In the genomic region with DNA sequence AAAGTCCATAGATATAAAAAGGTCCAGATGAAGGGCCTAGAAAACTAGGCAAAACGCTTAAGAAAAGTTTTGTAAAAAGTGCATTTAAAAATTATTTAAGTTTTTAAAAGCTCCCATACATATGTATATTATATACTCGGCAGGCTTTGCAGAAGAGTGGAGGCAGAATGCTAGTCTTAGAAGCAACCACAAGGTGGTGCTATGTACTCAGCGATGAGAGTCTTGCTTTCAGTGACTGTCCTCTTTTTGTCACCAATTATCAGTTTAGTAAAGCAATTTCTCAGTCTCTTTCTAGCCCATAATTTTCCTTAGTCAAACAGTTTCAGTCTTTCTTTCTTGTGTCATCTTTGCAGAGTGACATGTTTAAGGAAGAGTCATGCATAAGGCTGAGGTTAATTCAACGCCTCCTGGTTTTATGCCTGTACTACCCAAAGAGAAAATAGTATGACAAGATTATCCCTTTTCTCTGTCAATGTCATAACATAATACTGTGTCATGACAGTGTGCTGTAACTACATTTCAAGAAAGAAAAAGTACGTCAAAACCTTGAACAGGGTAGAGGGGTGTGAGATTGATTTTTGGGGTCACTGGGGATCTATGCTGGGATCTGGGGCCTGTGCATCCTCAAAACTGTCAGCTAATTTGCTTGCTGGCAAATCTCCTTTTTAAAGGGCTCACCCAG, we compare ENCODE assay signal across 10 mouse cellular contexts. TPM values are rescaled to one million over a fixed set of nuclear protein-coding genes. Genes with fewer than 3 reads are reported as not detected.
A peak's percentile ranks its signal among the peaks of the same experiment; 100 is the strongest.
DNase-seq lines count a peak whose midpoint lies in the region; ATAC-seq and TF ChIP-seq lines count a peak whose summit lies in the region.
"Had no signal": no experiment of that assay in that cellular context is flagged by ENCODE, and none has a peak within 500 bp of the region (broad histone marks: within the 10 kb centered on the region; RNA-seq: fewer than 3 reads in every experiment).

No protein-coding gene starts in this region.

- no peaks in the 10 kb centered on the region for H3K36me3 ChIP-seq in stomach, postnatal 0 days (ENCODE audit: control insufficient read depth, insufficient read depth, low read length)
- H3K36me3 ChIP-seq: heart, embryonic 13.5 days had no signal

- peak; percentile 44 to 81 for DNase-seq in adrenal gland, adult (ENCODE audit: inconsistent age in 2 of 2, low spot score in 1 of 2)
- no peak for DNase-seq in adrenal gland, postnatal 4 days (ENCODE audit: low spot score in 2 of 2)
- peak; percentile 69 for DNase-seq in 416B (ENCODE audit: low read depth)
- peak; percentile 11 for DNase-seq in cerebellum, adult 11 months
- peak; percentile 47 for DNase-seq in kidney, postnatal 4 days
- DNase-seq in lung, postnatal 25 days (ENCODE audit: low spot score) = peak; percentile 55
- no peak for DNase-seq in stomach, postnatal 0 days (ENCODE audit: low spot score)

- H3K27ac ChIP-seq in stomach, postnatal 0 days (replicated peaks) = no peak overlapping the region
- H3K27ac ChIP-seq: heart, embryonic 13.5 days had no signal

- TF ChIP-seq EP300 in stomach, postnatal 0 days (optimal IDR thresholded peaks at IDR 0.05) = no peak

- TF ChIP-seq CTCF in stomach, postnatal 0 days (IDR thresholded peaks at IDR 0.05; ENCODE audit: low read depth) = peak; percentile 90

- H3K4me1 ChIP-seq in stomach, postnatal 0 days (replicated peaks; ENCODE audit: control insufficient read depth, insufficient read depth) = no peaks in the 10 kb centered on the region
- H3K4me1 ChIP-seq: heart, embryonic 13.5 days had no signal

- no peaks in the 10 kb centered on the region for H3K27me3 ChIP-seq in stomach, postnatal 0 days (ENCODE audit: control insufficient read depth, insufficient read depth, low read length)
- H3K27me3 ChIP-seq: heart, embryonic 13.5 days had no signal

- no peak overlapping the region for H3K4me3 ChIP-seq in stomach, postnatal 0 days (ENCODE audit: low read depth, low read length)
- H3K4me3 ChIP-seq: heart, embryonic 13.5 days had no signal

- no peaks in the 10 kb centered on the region for H3K9me3 ChIP-seq in stomach, postnatal 0 days (ENCODE audit: control insufficient read depth, low read length)
- H3K9me3 ChIP-seq: heart, embryonic 13.5 days had no signal

- 27% methylated on average over 5 of the region's 5 CpGs for WGBS in stomach, postnatal 0 days

- ATAC-seq in frontal cortex, adult (ENCODE audit: low TSS enrichment) = peak; percentile 90
- ATAC-seq in stomach, postnatal 0 days (ENCODE audit: low FRiP score, low TSS enrichment) = 0 out of 2 replicates have a peak, but pooled peaks have one; percentile 29

- H3K9ac ChIP-seq in stomach, postnatal 0 days (ENCODE audit: low read length) = no peak overlapping the region
- H3K9ac ChIP-seq: heart, embryonic 13.5 days had no signal

- no peak overlapping the region for H3K4me2 ChIP-seq in stomach, postnatal 0 days (replicated peaks; ENCODE audit: low read depth)
- H3K4me2 ChIP-seq: heart, embryonic 13.5 days had no signal

RNA-seq across cellular contexts. Expression of a gene that starts 12.7 kb away (rescaled TPM):
- 10 to 100 TPM; 94.0 to 99.4 TPM for total RNA-seq in adrenal gland, postnatal 4 days (2021)
- polyA plus RNA-seq in stomach, postnatal 0 days (2015; fragmentation: Nextera tagmentation; extraction: Ambion mirVana) = 25.1 and 28.0 TPM in 2 replicates
- polyA plus RNA-seq: C2C12 had no signal

Comparison
In these comparisons a context has a peak if more than half of its experiments do, and no peak if none do; other contexts are left out.
1. DNase-seq: peak in adrenal gland, adult (2 of 2), 416B (single experiment), cerebellum, adult 11 months (single experiment), kidney, postnatal 4 days (2 of 2) and lung, postnatal 25 days (single experiment); none in adrenal gland, postnatal 4 days (0 of 2) and stomach, postnatal 0 days (single experiment).